Mouse (Mus musculus) cerebellum, postnatal 36 days (tissue): Measurements from ENCODE around the gene Acyp1.
A peak's percentile ranks its signal among the peaks of the same experiment; 100 is the strongest.

Source experiments
- DNase-seq, 2 experiments: peaks; one replicate each; pipeline ENCODE4 v3.0.0; 2021 to 2022; ENCODE audit warnings: mixed read lengths in 2 of 2

Acyp1 gene

GRCm38 (mm10) chr12:85287809-85288485 lies at the start of gene Acyp1:
Gene Acyp1, minus strand, starts transcription at chr12:85288438.
- no peak for DNase-seq

GRCm38 (mm10) chr12:85337567-85338311 lies 49.5 kb upstream of the Acyp1 start:
- no peak for DNase-seq

- no peak for DNase-seq
Measured at GRCm38 (mm10) chr12:85330153-85330552, 41.9 kb upstream of the Acyp1 start.

- peak; percentile 49 to 59 for DNase-seq
Measured at GRCm38 (mm10) chr12:85308651-85309050, 20.4 kb upstream of the Acyp1 start.

- peak; percentile 80 to 87 for DNase-seq
Measured at GRCm38 (mm10) chr12:85305247-85305892, 17.1 kb upstream of the Acyp1 start.

GRCm38 (mm10) chr12:85304725-85305124 lies 16.5 kb upstream of the Acyp1 start:
- no peak for DNase-seq

GRCm38 (mm10) chr12:85303256-85303655 lies 15.0 kb upstream of the Acyp1 start:
- no peak for DNase-seq

GRCm38 (mm10) chr12:85298835-85299180 lies 10.6 kb upstream of the Acyp1 start:
- no peak for DNase-seq

- no peak for DNase-seq
Measured at GRCm38 (mm10) chr12:85298127-85298834, 10.0 kb upstream of the Acyp1 start.

- DNase-seq: no peak
Measured at GRCm38 (mm10) chr12:85297345-85297997, 9.2 kb upstream of the Acyp1 start.

- DNase-seq: no peak
Measured at GRCm38 (mm10) chr12:85296915-85297314, 8.7 kb upstream of the Acyp1 start.

- DNase-seq: no peak
Measured at GRCm38 (mm10) chr12:85295506-85295905, 7.3 kb upstream of the Acyp1 start.

GRCm38 (mm10) chr12:85292906-85293305 lies 4.7 kb upstream of the Acyp1 start:
- DNase-seq: no peak

- no peak for DNase-seq
Measured at GRCm38 (mm10) chr12:85292288-85292687, 4.0 kb upstream of the Acyp1 start.

GRCm38 (mm10) chr12:85291541-85291940 lies 3.3 kb upstream of the Acyp1 start:
- no peak for DNase-seq

- DNase-seq: no peak
Measured at GRCm38 (mm10) chr12:85290633-85291032, 2.4 kb upstream of the Acyp1 start.

- DNase-seq: no peak
Measured at GRCm38 (mm10) chr12:85289157-85290000, 1.1 kb upstream of the Acyp1 start.

- DNase-seq: peak in 1 of 2 experiments; percentile 12
Measured at GRCm38 (mm10) chr12:85288486-85289156, 383 bp upstream of the Acyp1 start, which contains the start of gene Zc2hc1c. Gene Zc2hc1c, plus strand, starts transcription at chr12:85288591.

- no peak for DNase-seq
Measured at GRCm38 (mm10) chr12:85286941-85287340, 1.3 kb downstream of the Acyp1 start.

GRCm38 (mm10) chr12:85284996-85285395 lies 3.2 kb downstream of the Acyp1 start:
- DNase-seq: no peak

- no peak for DNase-seq
Measured at GRCm38 (mm10) chr12:85284331-85284730, 3.9 kb downstream of the Acyp1 start.
